Mouse (Mus musculus) forelimb bud, embryonic 11.5 days (tissue): ENCODE results near the gene Kdelc2.
A peak's percentile ranks its signal among the peaks of the same experiment; 100 is the strongest.

ENCODE experiments used
- DNase-seq: peaks from one replicate; pipeline ENCODE4 v3.0.0-alpha.2; 2012; ENCODE audit warnings: low read depth, low spot score

Kdelc2 gene

DNA sequence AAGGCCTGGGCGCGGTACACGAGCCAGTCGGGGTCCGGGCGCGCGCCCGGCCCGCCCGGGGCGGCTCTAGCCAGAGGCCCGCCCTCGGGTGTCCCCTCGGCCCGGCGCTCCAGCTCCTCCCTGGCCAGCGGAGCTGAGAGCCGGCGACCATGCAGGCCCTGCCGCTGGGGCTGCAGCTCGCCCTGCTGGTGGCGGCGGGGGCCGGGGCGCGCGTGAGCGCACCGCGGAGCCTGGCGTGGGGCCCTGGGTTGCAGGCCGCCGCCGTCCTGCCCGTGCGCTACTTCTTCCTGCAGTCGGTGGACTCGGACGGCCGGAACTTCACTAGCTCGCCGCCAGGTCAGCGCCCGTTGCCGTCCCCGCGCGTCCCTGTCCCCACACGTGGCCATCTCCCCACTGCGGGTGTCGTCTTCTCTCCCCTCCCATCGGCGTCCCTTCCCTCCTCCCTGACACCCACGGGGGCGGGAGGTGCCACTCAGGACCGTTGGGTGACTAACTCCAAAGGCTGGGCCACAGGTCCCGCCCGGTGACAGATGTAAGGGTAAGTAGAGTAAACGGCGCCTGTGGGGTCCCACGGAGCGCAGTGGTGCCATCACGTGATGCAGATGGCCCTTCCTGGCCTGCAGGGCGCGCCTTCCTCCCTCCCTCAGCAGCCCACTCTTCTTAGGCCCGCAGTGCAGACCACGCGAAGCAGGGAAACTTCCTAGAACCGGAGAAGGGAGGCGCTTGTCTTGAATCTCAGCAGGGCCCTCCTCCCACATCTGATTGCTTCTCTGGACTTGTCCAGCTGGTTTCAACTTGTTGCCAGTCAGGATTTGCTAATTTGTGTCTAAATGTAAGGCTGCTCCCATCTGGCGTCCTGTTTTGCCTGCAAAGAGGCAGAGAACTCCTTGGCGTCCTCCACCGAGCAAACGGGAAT, at the start of gene Kdelc2:
Gene Kdelc2, plus strand, starts transcription at position 75 of the 916 bp plus-strand sequence.
- peak; percentile 88 for DNase-seq

DNA sequence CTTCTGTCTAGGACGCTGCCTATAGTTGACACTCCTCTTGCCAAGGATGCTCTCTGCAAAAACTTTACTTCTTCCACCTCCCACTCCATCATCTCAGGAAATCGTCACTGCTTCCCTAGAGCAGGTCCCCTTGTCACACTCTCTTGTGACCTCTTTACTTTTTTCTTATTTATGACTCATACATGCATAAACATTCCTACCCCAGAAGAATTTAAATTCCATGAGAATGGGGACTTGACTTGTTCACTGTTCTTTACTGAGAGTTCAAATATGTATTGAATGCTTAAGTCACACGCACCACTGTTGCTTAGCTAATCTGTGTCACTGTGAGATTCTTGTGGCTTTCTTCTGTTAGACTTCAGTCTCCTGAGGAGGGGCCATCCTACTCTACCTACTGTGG, 48.7 kb upstream of the Kdelc2 start:
- DNase-seq: no peak

DNA sequence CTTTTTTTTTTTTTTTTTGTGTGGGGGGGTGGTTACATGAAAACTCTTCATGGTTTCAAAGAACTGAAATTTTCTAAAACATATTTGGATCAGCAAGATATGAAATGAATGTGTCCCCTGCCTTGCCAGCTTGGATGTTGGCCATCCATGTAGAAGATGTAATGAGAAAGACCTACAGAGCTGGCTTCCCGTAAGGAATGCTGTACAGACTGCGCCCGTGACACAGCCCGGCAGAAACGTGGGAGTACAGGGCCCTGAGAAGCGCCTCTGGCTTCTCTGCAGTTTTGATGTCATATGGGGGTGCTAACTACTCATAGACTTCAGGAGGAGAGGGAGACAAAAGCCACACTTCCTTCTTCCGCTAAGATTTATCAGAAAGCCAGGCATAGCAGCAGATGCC, 44.2 kb upstream of the Kdelc2 start:
- no peak for DNase-seq

DNA sequence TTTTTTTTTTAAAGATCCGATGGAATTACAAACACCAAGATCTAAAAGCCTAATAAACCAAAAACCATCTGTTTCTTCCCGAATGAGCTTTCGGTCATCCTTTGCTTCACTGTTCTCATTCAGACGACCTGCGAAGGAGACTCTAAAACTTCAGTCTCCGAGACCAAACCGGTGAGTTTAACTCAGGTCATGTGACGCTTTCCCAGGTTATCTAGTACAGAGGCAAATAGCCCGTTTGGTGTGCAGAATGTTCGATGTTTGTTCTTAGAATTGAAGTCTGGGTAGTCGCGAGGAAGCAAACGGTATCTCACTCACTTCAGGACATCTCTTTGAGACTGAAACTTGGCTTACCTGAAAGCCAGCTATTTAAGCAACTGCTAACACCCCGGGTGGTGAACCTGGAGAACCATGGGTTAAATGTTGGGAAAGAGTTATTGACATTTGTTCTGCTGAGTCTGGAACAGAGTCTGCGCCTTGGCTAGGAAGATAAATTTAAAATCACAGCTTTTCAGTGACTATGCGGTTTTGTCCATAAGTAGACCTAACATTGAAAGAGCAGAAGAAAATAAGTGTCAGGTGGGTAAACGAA, 43.4 kb upstream of the Kdelc2 start:
- DNase-seq: peak; percentile 12

DNA sequence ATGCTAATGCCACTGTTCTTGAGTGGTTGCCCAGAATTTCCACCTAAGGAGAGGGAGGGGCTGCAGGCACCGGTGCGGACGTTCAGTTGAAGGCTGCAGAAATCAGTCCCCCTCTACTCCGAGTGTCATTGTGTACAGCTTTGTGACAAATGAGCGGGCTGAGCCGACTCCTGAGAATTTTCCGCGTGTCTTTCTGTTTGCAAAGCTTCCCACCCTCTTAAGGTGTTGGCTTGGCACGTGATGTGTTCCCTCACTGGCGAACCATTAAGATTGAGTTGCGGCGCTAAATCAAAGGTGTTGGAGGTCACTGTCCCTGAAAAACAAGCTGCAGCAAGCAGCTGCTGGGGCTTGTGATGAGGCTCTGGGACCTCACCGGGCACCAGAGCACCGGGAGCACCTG, 42.9 kb upstream of the Kdelc2 start:
- peak; percentile 26 for DNase-seq

DNA sequence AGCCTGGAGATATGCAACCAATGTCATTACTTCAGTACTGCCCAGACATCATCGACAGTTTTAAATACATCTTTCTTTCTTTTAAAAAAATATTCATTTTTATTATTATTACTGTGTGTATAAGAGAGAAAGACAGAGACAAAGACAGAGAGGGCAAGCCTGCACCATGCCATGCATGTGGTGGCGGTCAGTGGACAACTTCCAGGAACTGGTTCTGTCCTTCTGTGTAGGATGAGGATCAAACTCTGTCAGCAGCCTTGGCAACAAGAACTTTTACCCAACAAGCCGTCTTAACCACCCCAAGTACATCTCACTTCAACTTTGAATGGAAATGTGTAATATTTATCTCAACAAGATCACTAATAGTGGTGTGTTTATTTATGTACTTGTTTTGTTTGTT, 41.8 kb upstream of the Kdelc2 start:
- no peak for DNase-seq

DNA sequence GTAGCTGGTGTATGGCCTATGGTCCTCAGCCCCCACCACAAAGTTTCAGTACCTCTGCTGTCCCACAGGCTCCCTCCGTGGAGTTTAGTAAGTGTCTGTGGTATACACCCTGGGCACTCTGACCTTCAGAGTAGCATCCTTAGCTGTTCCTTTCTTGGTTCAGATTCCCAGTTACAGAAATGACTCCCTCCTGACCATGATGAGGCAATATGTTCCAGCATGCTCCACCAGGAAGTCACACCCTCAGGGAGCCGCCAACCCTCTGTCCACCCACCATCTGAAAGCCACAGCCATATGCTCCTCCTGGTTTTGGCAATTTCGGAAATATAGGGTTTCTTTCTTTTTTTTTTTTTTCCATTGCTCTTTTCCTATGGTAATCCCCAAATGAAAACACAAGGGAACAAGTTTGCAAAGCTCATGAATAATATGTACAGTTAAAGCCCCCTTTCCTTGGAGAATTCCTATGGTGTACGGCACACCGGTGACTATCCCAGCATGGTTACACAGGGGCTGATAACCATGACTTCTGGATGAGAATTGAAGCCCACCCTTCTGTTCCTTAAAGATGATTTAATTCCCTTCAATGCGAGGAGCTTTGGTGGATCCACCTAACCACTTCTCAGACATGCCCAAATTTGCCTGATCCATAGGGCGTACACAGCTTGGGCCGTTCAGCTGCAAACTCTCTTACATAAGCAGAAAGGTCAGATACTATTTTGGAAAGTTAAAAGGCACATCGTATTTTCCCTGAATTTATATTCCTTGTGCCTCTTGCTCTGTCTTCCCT, 39.0 kb upstream of the Kdelc2 start:
- DNase-seq: no peak

DNA sequence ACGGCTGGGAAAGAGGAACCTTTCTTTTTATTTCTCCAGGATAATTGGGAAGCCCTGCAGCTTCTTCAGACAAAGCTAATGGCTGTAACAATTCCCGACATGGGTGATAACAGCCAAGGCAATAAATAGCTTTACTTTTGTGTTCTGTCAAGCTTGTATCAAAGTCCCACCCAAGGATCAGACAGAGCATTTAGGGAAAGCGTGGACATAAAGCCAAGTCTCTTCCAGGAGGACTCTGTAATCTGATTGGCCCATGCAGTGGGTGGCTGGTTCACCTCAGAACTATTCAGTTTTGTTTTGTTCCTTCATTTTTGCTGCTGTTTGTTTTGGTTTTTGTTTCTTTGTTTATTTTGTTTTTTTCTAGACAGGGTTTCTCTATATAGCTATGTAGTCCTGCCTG, 38.1 kb upstream of the Kdelc2 start:
- no peak for DNase-seq

DNA sequence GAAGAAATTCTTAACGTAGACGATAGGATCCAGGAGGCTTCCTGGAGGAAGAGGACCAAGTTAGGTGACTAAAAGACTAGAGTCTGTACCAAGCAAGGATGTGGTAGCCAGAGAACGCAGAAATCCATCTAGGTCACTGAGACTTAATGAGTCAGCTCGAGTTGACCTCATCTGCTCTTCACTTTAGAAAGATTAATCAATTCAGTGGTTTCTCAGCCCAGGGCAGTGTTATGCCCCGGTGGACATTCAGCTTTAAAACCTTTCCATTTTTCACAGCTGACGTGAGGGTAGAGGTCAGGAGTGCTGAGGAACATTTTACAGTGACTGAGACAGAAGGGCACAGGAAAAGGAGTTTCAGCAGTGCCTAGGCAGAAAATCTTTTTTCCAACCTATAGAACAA, 37.4 kb upstream of the Kdelc2 start:
- DNase-seq: no peak

DNA sequence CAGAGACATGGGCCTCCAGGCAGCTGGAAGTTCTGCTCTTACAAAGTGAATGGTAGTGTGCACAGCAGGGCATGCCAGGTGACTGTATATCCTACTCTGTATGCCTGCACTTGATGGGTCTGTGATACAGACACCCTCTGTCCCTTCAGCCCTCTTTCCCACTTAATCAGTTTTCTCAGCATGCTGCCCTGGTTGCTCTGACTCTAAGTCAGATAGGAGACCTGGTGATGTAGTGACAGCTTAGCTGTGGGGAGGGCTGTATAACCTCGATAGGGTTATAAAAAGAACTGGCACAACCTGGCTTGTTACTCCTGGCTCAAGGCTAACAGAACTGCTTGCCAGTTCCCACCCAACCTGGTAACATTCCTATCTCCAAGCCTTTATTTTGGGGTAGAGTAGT, 34.6 kb upstream of the Kdelc2 start:
- no peak for DNase-seq

DNA sequence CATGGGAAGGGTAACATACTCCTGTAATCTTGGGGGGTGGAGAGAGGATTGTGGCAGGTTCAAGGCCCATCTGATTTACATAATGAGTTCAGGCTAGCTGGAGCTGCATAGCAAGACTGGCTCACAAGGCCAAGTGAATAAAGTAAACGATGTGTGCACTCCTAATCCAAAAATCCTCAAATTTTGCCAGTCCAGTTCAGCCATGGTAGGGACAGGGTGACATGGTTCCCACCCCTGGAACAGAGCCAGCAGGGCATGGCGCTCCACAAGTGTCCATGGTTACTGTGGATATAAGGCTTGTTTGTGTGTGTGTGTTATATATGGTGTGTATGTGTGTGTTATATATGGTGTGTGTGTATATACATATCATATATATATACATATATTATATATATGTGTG, 33.5 kb upstream of the Kdelc2 start:
- no peak for DNase-seq

DNA sequence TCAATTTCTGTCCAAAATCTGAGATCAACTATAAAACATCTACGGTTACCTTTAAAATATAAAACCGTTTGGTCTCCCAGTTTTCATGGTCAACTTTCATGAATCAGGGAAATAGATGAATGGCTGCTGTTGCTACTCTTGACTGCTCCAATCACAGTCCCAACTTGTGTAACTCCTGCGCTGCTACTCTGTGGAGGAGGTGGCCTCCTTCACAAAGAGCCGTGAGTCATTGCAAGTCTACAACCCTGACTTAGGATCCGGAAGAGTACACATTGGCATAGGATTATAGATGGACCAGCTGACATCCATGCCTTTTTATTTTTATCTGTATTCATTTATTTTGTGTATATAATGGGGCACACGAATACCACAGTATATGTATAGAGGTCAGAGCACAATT, 31.9 kb upstream of the Kdelc2 start:
- DNase-seq: no peak

DNA sequence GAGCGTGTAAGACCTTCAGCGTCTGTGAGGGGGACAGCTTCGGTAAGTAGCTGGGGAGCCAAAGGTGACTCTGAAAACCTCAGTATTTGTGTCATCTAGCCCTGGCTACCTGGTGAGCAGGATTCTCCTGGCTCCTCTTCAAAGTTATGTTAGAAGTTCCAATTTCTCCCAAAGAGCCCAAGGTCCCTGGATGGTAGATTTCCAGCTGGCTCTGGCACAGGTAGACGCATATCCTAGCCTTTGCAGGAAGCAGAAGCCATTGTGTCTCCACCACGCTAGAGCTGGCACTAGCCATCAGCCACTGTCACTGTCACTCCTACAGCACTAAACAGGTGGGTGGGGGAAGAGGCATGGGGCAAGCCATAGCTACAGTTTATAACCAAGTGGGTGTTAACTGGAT, 30.7 kb upstream of the Kdelc2 start:
- no peak for DNase-seq

DNA sequence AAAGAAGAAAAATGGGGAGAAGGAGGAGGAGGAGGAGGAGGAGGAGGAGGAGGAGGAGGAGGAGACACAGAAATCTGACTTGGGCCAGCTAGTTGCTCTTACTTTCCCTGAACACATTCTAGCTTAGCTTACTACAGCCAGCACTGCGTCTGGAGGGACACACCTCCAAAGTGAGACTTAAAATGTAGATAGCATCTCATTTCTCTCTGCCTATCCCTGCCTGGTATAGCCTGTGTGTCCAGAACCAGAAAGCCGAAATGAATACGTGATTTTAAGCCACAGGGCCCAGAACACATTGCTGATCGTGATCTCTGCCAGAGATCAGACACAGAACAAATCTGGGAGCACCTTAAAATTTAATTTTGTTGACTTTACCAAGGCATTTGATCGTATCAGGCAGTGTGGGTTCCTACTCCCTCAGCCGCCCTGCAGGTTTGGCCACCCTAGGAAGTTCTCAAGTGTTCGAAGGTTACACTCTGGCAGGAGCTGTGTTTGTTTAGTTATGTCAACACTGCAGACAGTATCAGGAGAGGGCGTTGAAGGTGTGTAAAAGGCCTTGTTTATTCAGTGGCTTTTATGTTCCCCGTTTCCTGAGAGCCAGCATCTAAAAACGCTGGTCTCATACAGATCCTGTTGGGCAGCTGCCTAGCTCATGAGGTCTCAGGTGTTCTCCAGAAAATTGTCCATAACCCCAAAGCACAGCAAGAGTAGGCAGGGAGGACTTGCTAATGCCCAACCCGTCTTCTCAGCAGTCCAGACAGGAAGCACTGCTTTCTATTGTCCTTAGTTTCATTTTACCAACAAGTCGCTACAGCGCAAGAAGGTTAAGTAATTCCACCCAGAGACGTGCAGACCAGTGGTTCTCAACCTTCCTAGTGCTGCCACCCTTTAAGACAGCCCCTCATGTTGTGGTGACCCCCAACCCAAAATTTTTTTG, 27.3 kb upstream of the Kdelc2 start:
- DNase-seq: no peak

DNA sequence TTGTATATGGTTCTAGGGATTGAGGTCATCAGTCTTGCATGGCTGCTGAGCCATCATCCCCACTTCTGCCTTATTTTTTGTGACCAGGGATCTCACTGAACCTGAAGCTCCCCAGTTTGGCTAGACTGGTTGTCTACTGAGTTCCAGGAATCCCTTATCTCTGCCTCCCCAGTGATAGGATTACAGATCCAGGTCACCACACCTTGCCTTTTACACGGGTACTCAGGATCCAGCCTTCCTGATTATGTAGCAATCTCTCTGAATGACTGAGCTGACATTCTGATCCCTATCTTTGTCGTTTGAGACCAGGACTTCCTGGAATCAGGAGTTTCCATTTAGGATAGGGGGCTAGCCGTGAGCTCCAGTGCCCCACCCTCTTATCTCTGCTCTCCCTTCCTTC, 12.5 kb upstream of the Kdelc2 start:
- DNase-seq: no peak

DNA sequence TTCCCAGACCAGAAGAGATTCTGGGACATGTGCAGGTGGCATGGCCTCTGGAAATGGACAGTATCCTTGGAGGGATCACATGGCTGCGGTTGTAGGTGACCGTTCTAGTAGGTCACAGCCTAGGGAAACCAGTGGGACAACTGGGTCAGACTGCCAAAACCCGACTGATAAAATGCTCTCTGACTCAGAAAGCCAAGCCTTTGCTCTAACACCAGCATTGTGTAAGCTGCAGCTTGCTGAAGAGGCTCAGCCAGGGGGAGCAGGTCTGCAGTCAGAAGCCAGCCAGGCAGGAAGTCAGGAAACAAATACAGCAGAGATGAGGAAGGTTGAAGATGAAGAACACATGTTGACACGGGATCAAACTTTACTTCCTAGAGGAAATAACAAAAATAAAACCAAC, 7.9 kb upstream of the Kdelc2 start:
- DNase-seq: no peak

DNA sequence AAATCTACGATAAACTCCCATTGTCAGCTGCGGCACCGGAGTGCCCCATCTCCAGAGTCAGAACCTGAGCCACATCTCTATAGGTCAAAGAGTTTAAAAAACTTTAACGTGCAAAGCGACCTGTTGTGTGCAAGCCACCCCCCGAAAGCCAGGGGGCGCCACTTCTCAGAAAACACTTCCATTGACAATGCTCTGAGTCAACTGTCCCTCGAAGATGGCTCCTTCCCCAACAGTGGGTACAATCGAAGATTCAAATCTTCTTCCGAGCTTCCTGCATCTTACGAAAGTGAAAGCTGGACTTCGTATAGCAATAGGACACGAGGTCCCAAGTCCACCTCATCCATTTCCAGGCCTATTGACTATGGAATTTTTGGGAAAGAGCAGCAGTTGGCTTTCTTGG, 7.0 kb upstream of the Kdelc2 start:
- no peak for DNase-seq

DNA sequence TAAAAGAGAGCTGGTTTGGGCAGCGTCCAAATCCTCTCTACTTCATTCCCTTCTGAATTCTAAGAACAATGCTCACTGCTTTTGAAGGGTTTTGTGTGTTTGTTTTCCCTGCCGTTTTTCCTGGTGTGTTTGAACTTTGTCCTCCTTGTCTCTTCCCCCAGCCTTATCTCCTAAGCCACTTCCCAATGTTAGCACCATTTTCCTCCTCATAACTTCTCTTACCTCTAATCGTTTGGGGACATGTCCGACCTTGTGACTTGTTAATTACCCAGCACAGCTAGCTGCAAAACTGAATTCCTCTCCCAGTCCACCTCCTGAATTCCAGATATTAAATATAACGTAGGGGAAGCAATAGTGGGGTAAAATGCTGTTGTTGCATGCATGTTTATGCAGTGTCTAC, 6.2 kb upstream of the Kdelc2 start:
- no peak for DNase-seq

DNA sequence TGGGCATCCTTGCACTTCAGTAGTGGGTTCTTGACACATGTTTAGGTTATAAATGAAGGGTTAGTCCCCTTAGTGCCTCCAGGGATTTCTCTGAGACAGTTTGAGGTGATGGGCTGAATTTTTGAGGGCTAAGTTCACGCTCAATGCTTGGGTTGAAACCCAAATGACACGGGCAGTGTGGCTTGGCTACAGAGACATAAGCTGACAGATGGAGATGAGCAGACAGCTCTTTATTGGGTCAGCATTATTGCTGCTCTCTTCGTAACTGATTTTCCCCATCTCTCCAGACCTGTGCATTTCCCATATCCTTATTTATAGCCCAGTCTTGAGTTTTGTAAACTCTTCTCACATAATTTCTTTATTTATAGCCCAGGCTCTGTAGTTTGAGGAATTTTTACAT, 5.7 kb upstream of the Kdelc2 start:
- no peak for DNase-seq

DNA sequence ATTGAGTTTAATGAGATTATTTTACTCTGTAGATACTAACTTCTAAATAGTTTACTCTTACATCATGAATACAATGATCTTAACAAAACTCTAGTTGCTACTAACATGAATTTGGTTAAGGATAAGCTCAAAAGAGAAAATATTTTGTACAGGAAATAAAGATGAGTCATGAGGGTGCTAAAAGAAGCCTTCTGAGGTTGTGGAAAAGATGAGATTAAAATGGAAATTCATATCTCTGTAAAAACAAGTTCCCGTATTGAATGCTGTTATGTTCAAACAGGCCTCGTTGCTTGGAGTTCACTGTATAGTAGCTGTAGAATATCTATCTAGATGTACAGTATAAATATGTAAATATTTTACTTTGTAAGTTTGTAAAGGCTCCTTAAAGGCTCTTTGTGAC, 3.2 kb upstream of the Kdelc2 start:
- no peak for DNase-seq

DNA sequence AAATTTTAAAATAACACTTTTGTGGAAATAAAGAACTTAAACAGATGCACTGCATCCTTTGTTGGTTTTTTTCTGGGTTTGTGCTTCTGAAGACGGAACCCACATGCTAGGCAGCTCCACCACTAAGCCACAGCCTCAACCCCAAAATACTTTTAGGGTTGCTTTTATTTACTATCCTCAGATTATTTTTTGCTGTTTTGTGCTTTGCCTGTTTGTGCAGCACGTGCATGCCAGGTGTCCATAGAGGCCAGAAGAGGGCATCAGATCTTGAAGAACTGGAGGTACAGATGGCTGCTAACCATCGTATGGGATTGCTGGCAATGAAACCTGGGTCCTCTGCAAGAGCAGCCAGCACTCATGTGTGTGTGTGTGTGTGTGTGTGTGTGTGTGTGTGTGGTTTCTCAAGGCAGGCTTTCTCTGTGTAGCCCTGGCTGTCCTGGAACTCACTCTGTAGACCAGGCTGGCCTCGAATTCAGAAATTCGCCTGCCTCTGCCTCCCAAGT, 2.7 kb upstream of the Kdelc2 start:
- DNase-seq: no peak
